In the genomic region with DNA sequence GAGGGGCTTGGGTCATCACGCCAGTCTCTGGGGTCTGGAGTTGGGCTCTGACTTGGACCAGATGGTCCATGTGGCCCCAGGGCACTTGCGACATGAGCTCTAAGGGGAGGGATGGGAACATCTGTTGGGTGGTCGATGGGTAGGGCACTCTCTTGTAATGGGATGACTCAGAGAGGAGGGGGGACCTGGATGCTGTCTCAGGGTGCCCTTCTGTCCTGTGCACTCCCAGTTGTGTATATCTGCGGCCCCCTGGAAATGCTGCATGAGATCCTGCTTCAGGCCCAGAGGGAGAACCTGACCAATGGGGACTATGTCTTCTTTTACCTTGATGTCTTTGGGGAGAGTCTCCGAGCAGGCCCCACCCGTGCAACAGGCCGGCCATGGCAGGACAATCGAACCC, we compare ENCODE assay signal across 10 mouse cellular contexts. TPM values are rescaled to one million over a fixed set of nuclear protein-coding genes. Genes with fewer than 3 reads are reported as not detected.
DNase-seq lines count a peak whose midpoint lies in the region; ATAC-seq lines count a peak whose summit lies in the region.
"Had no signal": no experiment of that assay in that cellular context is flagged by ENCODE, and none has a peak within 500 bp of the region (broad histone marks: within the 10 kb centered on the region; RNA-seq: fewer than 3 reads in every experiment).

No protein-coding gene starts in this region.

- H3K36me3 ChIP-seq in heart, embryonic 10.5 days = no peaks in the 10 kb centered on the region
- H3K36me3 ChIP-seq in limb, embryonic 13.5 days = no peaks in the 10 kb centered on the region
- no peaks in the 10 kb centered on the region for H3K36me3 ChIP-seq in stomach, embryonic 15.5 days

- H3K27me3 ChIP-seq in heart, embryonic 10.5 days (ENCODE audit: insufficient read depth, poor library complexity, severe bottlenecking) = peaks cover 23% of the 10 kb centered on the region
- H3K27me3 ChIP-seq in limb, embryonic 13.5 days = peaks cover 9% of the 10 kb centered on the region; the same call in 1 of the 2 replicates
- H3K27me3 ChIP-seq in stomach, embryonic 15.5 days (replicated peaks) = 0 out of 2 replicates have a peak, but pooled peaks cover 8% of the 10 kb centered on the region

- no peak overlapping the region for H3K27ac ChIP-seq in heart, embryonic 10.5 days
- H3K27ac ChIP-seq in limb, embryonic 13.5 days = no peak overlapping the region
- H3K27ac ChIP-seq in stomach, embryonic 15.5 days = no peak overlapping the region

- no peaks in the 10 kb centered on the region for H3K9me3 ChIP-seq in heart, embryonic 10.5 days
- no peaks in the 10 kb centered on the region for H3K9me3 ChIP-seq in limb, embryonic 13.5 days
- no peaks in the 10 kb centered on the region for H3K9me3 ChIP-seq in stomach, embryonic 15.5 days

- ATAC-seq in limb, embryonic 13.5 days (ENCODE audit: low FRiP score, low read depth) = no peak
- no peak for ATAC-seq in stomach, embryonic 15.5 days (ENCODE audit: insufficient read depth, low FRiP score, low read depth)
- ATAC-seq: inflammation-experienced regulatory T-cells, adult 6 months had no signal

- H3K4me2 ChIP-seq in limb, embryonic 13.5 days (replicated peaks) = peak overlapping the region; percentile 94
- peak overlapping the region; percentile 91 for H3K4me2 ChIP-seq in stomach, embryonic 15.5 days

- peaks cover 38% of the 10 kb centered on the region for H3K4me1 ChIP-seq in heart, embryonic 10.5 days
- H3K4me1 ChIP-seq in limb, embryonic 13.5 days = peaks cover 45% of the 10 kb centered on the region
- H3K4me1 ChIP-seq in stomach, embryonic 15.5 days = peaks cover 28% of the 10 kb centered on the region

- H3K4me3 ChIP-seq in heart, embryonic 10.5 days = no peak overlapping the region
- peak overlapping the region; percentile 73 for H3K4me3 ChIP-seq in limb, embryonic 13.5 days
- H3K4me3 ChIP-seq in stomach, embryonic 15.5 days (replicated peaks) = no peak overlapping the region

- peak; percentile 64 for DNase-seq in heart, embryonic 10.5 days (ENCODE audit: low spot score)
- no peak for DNase-seq in heart, postnatal 4 days
- DNase-seq in spleen, postnatal 4 days (ENCODE audit: low spot score in 2 of 2) = peak; percentile 11 to 58
- no peak for DNase-seq in spleen, postnatal 36 days (ENCODE audit: low spot score in 2 of 2)
- no peak for DNase-seq in frontal cortex, postnatal 36 days (ENCODE audit: low spot score in 2 of 2)
- no peak for DNase-seq in thymus, postnatal 0 days (ENCODE audit: low spot score)

- 82% methylated on average over 8 of the region's 8 CpGs for WGBS in heart, embryonic 10.5 days
- WGBS in limb, embryonic 13.5 days = 71% methylated on average over 8 of the region's 8 CpGs
- 80% methylated on average over 8 of the region's 8 CpGs for whole genome bisulfite sequencing in stomach, embryonic 15.5 days

- peak overlapping the region; percentile 97 for H3K9ac ChIP-seq in limb, embryonic 13.5 days
- no peak overlapping the region for H3K9ac ChIP-seq in stomach, embryonic 15.5 days

RNA-seq across cellular contexts. Expression of gene Npr2, which starts 1.6 kb away (rescaled TPM):
- 5.5 and 5.6 TPM in 2 replicates for polyA plus RNA-seq in heart, embryonic 10.5 days (2016; fragmentation: Nextera tagmentation; extraction: Ambion mirVana)
- 10 to 100 TPM; 35.1 to 35.8 TPM for total RNA-seq in heart, postnatal 4 days (2021)
- polyA plus RNA-seq in limb, embryonic 13.5 days (2015; fragmentation: Nextera tagmentation; extraction: Ambion mirVana) = 18.7 and 20.2 TPM in 2 replicates
- polyA plus RNA-seq in stomach, embryonic 15.5 days (2015; fragmentation: Nextera tagmentation; extraction: Ambion mirVana) = 9.3 TPM in 2 replicates
- polyA plus RNA-seq in thymus, postnatal 0 days (2015; fragmentation: Nextera tagmentation; extraction: Ambion mirVana) = 0.75 and 0.91 TPM in 2 replicates
- polyA plus RNA-seq: inflammation-experienced regulatory T-cells, adult 6 months had no signal

RNA-seq across cellular contexts. Expression of gene Spag8, which starts 20.1 kb away (rescaled TPM):
- 0.63 and 2.0 TPM in 2 replicates for polyA plus RNA-seq in heart, embryonic 10.5 days (2016; fragmentation: Nextera tagmentation; extraction: Ambion mirVana)
- under 1 TPM in 1 of 2 experiments, not detected in 1; 0.32 TPM for total RNA-seq in heart, postnatal 4 days (2021)
- polyA plus RNA-seq in limb, embryonic 13.5 days (2015; fragmentation: Nextera tagmentation; extraction: Ambion mirVana) = 0.84 and 1.00 TPM in 2 replicates
- 0.80 and 1.0 TPM in 2 replicates for polyA plus RNA-seq in stomach, embryonic 15.5 days (2015; fragmentation: Nextera tagmentation; extraction: Ambion mirVana)
- polyA plus RNA-seq in thymus, postnatal 0 days (2015; fragmentation: Nextera tagmentation; extraction: Ambion mirVana) = 0.14 and 0.66 TPM in 2 replicates
- total RNA-seq: monocyte, adult 5-6 weeks had no signal

RNA-seq across cellular contexts. Expression of gene Hint2, which starts 23.0 kb away (rescaled TPM):
- 101 and 117 TPM in 2 replicates for polyA plus RNA-seq in heart, embryonic 10.5 days (2016; fragmentation: Nextera tagmentation; extraction: Ambion mirVana)
- total RNA-seq in heart, postnatal 4 days (2021) = 10 to 100 TPM; 92.2 to 98.4 TPM
- polyA plus RNA-seq in limb, embryonic 13.5 days (2015; fragmentation: Nextera tagmentation; extraction: Ambion mirVana) = 78.3 and 90.2 TPM in 2 replicates
- polyA plus RNA-seq in stomach, embryonic 15.5 days (2015; fragmentation: Nextera tagmentation; extraction: Ambion mirVana) = 108 and 116 TPM in 2 replicates
- polyA plus RNA-seq in thymus, postnatal 0 days (2015; fragmentation: Nextera tagmentation; extraction: Ambion mirVana) = 74.1 and 74.7 TPM in 2 replicates

RNA-seq across cellular contexts. Expression of gene Tmem8b, which starts 35.5 kb away (rescaled TPM):
- polyA plus RNA-seq in heart, embryonic 10.5 days (2016; fragmentation: Nextera tagmentation; extraction: Ambion mirVana) = 2.7 and 3.3 TPM in 2 replicates
- 10 to 100 TPM; 15.4 to 17.9 TPM for total RNA-seq in heart, postnatal 4 days (2021)
- polyA plus RNA-seq in limb, embryonic 13.5 days (2015; fragmentation: Nextera tagmentation; extraction: Ambion mirVana) = 7.8 and 8.2 TPM in 2 replicates
- polyA plus RNA-seq in stomach, embryonic 15.5 days (2015; fragmentation: Nextera tagmentation; extraction: Ambion mirVana) = 4.0 and 4.6 TPM in 2 replicates
- 0.76 and 1.1 TPM in 2 replicates for polyA plus RNA-seq in thymus, postnatal 0 days (2015; fragmentation: Nextera tagmentation; extraction: Ambion mirVana)

RNA-seq across cellular contexts. Expression of gene Fam221b, which starts 35.6 kb away (rescaled TPM):
- polyA plus RNA-seq in heart, embryonic 10.5 days (2016; fragmentation: Nextera tagmentation; extraction: Ambion mirVana) = 1.7 and 1.9 TPM in 2 replicates
- total RNA-seq in heart, postnatal 4 days (2021) = under 1 TPM in 1 of 2 experiments, not detected in 1; 0.23 TPM
- 2.5 and 2.6 TPM in 2 replicates for polyA plus RNA-seq in limb, embryonic 13.5 days (2015; fragmentation: Nextera tagmentation; extraction: Ambion mirVana)
- polyA plus RNA-seq in stomach, embryonic 15.5 days (2015; fragmentation: Nextera tagmentation; extraction: Ambion mirVana) = 2.5 and 4.1 TPM in 2 replicates
- polyA plus RNA-seq in thymus, postnatal 0 days (2015; fragmentation: Nextera tagmentation; extraction: Ambion mirVana) = 3.2 and 3.3 TPM in 2 replicates

Comparison
In these comparisons a context has a peak if more than half of its experiments do, and no peak if none do; other contexts are left out.
1. DNase-seq: peak in heart, embryonic 10.5 days (single experiment) and spleen, postnatal 4 days (2 of 2); none in heart, postnatal 4 days (single experiment), spleen, postnatal 36 days (0 of 2), frontal cortex, postnatal 36 days (0 of 2) and thymus, postnatal 0 days (single experiment).